Mouse (Mus musculus): ENCODE results near the gene Wbp4.

- no peak for TF ChIP-seq CTCF (IDR thresholded peaks at IDR 0.05; ENCODE audit: borderline replicate concordance, control insufficient read depth, extremely low read depth, insufficient read depth, low read length, poor library complexity)
- TF ChIP-seq POLR2A (IDR thresholded peaks at IDR 0.05; ENCODE audit: control insufficient read depth, extremely low read depth, insufficient read depth, low read length, poor library complexity): no peak
Observed at GRCm38 (mm10) chr14:79483611-79484120, 2.3 kb upstream of the Wbp4 start.

Measured in thymus, adult 2 months (tissue).